Mouse (Mus musculus) left cerebral cortex, adult 18-20 months (tissue): ENCODE data around the gene Ccdc171. TPM values are rescaled to one million over a fixed set of nuclear protein-coding genes. Genes with fewer than 3 reads are reported as not detected.

Experiments used
- DNase-seq, 2 experiments: peaks; one replicate each; pipeline ENCODE4 v3.0.0; 2021 to 2022; ENCODE audit warnings: low spot score in 2 of 2, mixed read lengths in 1 of 2
- total RNA-seq, 2 experiments: library from RNA; stranded (reverse); gene quantifications; 2 replicates each; pipeline ENCODE4 v1.2.3; 2021

The Ccdc171 gene
- total RNA-seq, 2 experiments from 2014 or later, result 4.9 to 5.8 TPM

GRCm38 (mm10) chr4:83785115-83785514 lies 259.8 kb downstream of the Ccdc171 start:
- no peak for DNase-seq

- no peak for DNase-seq
Observed at GRCm38 (mm10) chr4:83791811-83792210, 266.5 kb downstream of the Ccdc171 start.

GRCm38 (mm10) chr4:83794315-83794922 lies 269.1 kb downstream of the Ccdc171 start:
- DNase-seq, result peak; percentile 44 to 57

- no peak for DNase-seq
Observed at GRCm38 (mm10) chr4:83794930-83795459, 269.6 kb downstream of the Ccdc171 start.

- no peak for DNase-seq
Observed at GRCm38 (mm10) chr4:83797976-83798375, 272.6 kb downstream of the Ccdc171 start.

- no peak for DNase-seq
Observed at GRCm38 (mm10) chr4:83798674-83799430, 273.5 kb downstream of the Ccdc171 start.

GRCm38 (mm10) chr4:83800402-83800801 lies 275.1 kb downstream of the Ccdc171 start:
- no peak for DNase-seq

GRCm38 (mm10) chr4:83816925-83817324 lies 291.6 kb downstream of the Ccdc171 start:
- no peak for DNase-seq

- DNase-seq, result no peak
Observed at GRCm38 (mm10) chr4:83829718-83830459, 304.5 kb downstream of the Ccdc171 start.

- DNase-seq, result no peak
Observed at GRCm38 (mm10) chr4:83830891-83831880, 305.8 kb downstream of the Ccdc171 start.

- no peak for DNase-seq
Observed at GRCm38 (mm10) chr4:83839077-83839476, 313.7 kb downstream of the Ccdc171 start.

- no peak for DNase-seq
Observed at GRCm38 (mm10) chr4:83846304-83846703, 321.0 kb downstream of the Ccdc171 start.

- no peak for DNase-seq
Observed at GRCm38 (mm10) chr4:83853885-83854284, 328.5 kb downstream of the Ccdc171 start.

- no peak for DNase-seq
Observed at GRCm38 (mm10) chr4:83861706-83862105, 336.4 kb downstream of the Ccdc171 start.

GRCm38 (mm10) chr4:83862295-83862694 lies 336.9 kb downstream of the Ccdc171 start:
- DNase-seq, result no peak

- no peak for DNase-seq
Observed at GRCm38 (mm10) chr4:83876600-83876999, 351.3 kb downstream of the Ccdc171 start.

GRCm38 (mm10) chr4:83878236-83878635 lies 352.9 kb downstream of the Ccdc171 start:
- DNase-seq, result no peak

- no peak for DNase-seq
Observed at GRCm38 (mm10) chr4:83888459-83889054, 363.2 kb downstream of the Ccdc171 start.

- no peak for DNase-seq
Observed at GRCm38 (mm10) chr4:83902081-83902645, 376.8 kb downstream of the Ccdc171 start.
